Mouse (Mus musculus) forebrain, embryonic 12.5 days (tissue): Measurements from ENCODE around the gene Ptprd. TPM values are rescaled to one million over a fixed set of nuclear protein-coding genes. Genes with fewer than 3 reads are reported as not detected.
"Not testable (repeated sequence)": the region's sequence is repeated elsewhere in the genome, so short reads cannot be mapped to it uniquely, and the experiment has no call there.

Experiments
- ATAC-seq: fragments of 200-750 bp; cut with Nextera tagmentation; 2 replicates; pipeline ENCODE4 v1.8.0; 2017; ENCODE audit warnings: moderate TSS enrichment; ENCODE audit not compliant: low FRiP score
- H3K27ac ChIP-seq: fragments of 300-500 bp; sonication (generic); 2 replicates; pipeline ENCODE4 v1.5.1; 2016; ENCODE audit warnings: mild to moderate bottlenecking
- H3K27me3 ChIP-seq: fragments of 300-500 bp; sonication (generic); 2 replicates; pipeline ENCODE4 v1.6.1; 2016; ENCODE audit warnings: mild to moderate bottlenecking
- H3K36me3 ChIP-seq: fragments of 300-500 bp; sonication (generic); replicated peaks from 2 replicates; pipeline ENCODE4 v1.6.1; 2016; ENCODE audit warnings: mild to moderate bottlenecking
- H3K4me1 ChIP-seq: fragments of 300-500 bp; sonication (generic); 2 replicates; pipeline ENCODE4 v1.6.1; 2016
- H3K4me2 ChIP-seq: fragments of 300-500 bp; sonication (generic); 2 replicates; pipeline ENCODE4 v1.6.1; 2016; ENCODE audit warnings: mild to moderate bottlenecking, moderate library complexity
- H3K4me3 ChIP-seq: fragments of 300-500 bp; sonication (generic); replicated peaks from 2 replicates; pipeline ENCODE4 v1.5.1; 2016; ENCODE audit warnings: mild to moderate bottlenecking
- H3K9ac ChIP-seq: fragments of 300-500 bp; sonication (generic); 2 replicates; pipeline ENCODE4 v1.6.1; 2016; ENCODE audit warnings: mild to moderate bottlenecking
- H3K9me3 ChIP-seq: fragments of 300-500 bp; sonication (generic); 2 replicates; pipeline ENCODE4 v1.6.1; 2016
- WGBS: fragments of 180-500 bp; shearing (Covaris S2); methylation state at CpG from one replicate; pipeline ENCODE4 v1.1.7; 2016; 5-methylcytosine and 5-hydroxymethylcytosine counted together
- polyA plus RNA-seq: library from polyadenylated mRNA; unstranded; fragments of >200 nt; fragmentation: Nextera tagmentation; extraction: Ambion mirVana; gene quantifications from 2 replicates; pipeline ENCODE4 v1.2.1, GENCODE M21; 2016

The Ptprd gene
- polyA plus RNA-seq, 1 experiment from 2014 or later = 52.0 TPM

DNA sequence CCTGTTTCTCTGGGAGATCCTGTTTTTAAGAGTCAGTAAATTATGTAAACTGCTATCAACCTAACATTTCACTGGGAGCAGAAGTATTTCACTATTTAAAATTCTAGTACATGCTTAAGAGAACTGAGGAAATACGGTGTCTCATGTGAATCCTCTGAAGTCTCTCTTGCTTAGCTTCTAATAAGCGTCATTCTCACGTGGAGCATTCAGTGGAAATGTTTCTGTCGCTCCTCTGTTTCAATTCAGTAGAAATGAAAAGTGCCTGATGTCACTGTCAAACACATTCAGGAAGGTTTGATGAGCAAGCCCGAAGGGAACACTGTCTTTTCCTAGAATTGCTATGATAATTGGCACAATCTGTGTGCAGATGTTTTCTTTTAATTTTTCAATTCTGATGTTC lies 350.5 kb downstream of the Ptprd start:
- Histone ChIP-seq H3K4me3 (no peak overlapping the region), H3K4me2 (no peak overlapping the region), H3K9me3 (no peaks in the 10 kb centered on the region), H3K4me1 (no peaks in the 10 kb centered on the region), H3K27me3 (no peaks in the 10 kb centered on the region), H3K9ac (no peak overlapping the region), H3K27ac (no peak overlapping the region), H3K36me3 (no peaks in the 10 kb centered on the region)
- no peak for ATAC-seq
- whole genome bisulfite sequencing = 77% methylated on average over 5 of the region's 5 CpGs

GRCm38 (mm10) chr4:77797391-77797790 lies 414.4 kb downstream of the Ptprd start:
- H3K9ac ChIP-seq, H3K27ac ChIP-seq, H3K36me3 ChIP-seq, ATAC-seq, H3K4me1 ChIP-seq, H3K27me3 ChIP-seq, H3K4me2 ChIP-seq, H3K4me3 ChIP-seq, H3K9me3 ChIP-seq: not testable (repeated sequence)
- 94% methylated on average over 1 of the region's 1 CpGs for WGBS

DNA sequence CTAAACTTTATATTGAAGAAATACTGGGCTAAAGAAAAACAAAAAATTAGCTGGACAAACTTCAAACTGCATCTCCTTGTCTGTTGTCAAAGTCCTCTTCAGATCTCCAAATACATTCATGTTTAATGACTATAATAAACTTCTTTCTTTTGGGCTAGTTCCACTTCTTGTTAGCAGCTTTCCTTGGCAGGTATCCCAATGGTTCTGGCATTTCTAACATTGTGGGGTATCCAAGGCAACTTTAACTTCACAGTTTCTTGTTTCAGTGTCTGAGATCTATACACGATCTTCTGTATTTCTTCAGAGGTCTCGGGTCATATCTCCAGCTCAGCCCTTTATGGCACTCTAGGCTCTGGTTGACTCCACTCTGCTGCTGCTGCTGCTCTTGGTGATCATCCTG lies 434.5 kb downstream of the Ptprd start:
- no peak overlapping the region for H3K4me2 ChIP-seq
- 87% methylated on average over 2 of the region's 2 CpGs for WGBS
- H3K4me3 ChIP-seq = no peak overlapping the region
- H3K36me3 ChIP-seq = no peaks in the 10 kb centered on the region
- H3K9ac ChIP-seq = no peak overlapping the region
- ATAC-seq = no peak
- no peaks in the 10 kb centered on the region for H3K4me1 ChIP-seq
- H3K9me3 ChIP-seq = no peaks in the 10 kb centered on the region
- H3K27me3 ChIP-seq = no peaks in the 10 kb centered on the region
- H3K27ac ChIP-seq = no peak overlapping the region

DNA sequence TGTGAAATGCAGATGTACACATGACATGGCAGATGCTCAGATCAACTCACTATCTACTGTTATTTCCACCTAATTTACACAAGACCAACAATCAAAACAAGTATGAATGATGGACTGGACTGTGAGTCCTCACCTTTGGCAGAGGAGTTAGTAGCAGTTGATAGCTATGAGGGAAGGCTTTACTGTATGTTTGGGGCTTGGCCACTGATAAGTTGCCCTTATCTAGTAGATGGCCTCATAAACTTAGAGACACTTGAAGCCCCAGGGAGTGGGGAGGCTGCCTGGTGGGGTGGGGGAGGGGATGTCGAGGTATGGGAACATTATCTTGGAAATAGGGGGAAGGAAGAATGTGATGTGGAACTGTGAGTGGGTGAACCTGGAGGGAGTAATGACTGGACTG lies 448.0 kb downstream of the Ptprd start:
- no peaks in the 10 kb centered on the region for H3K36me3 ChIP-seq
- no peak overlapping the region for H3K9ac ChIP-seq
- no peak overlapping the region for H3K4me3 ChIP-seq
- no peak overlapping the region for H3K27ac ChIP-seq
- WGBS = 75% methylated on average over 1 of the region's 1 CpGs
- no peaks in the 10 kb centered on the region for H3K9me3 ChIP-seq
- no peaks in the 10 kb centered on the region for H3K4me1 ChIP-seq
- H3K27me3 ChIP-seq = no peaks in the 10 kb centered on the region
- H3K4me2 ChIP-seq = no peak overlapping the region
- ATAC-seq = no peak

GRCm38 (mm10) chr4:77743391-77743790 lies 468.4 kb downstream of the Ptprd start:
- no peak for ATAC-seq
- Histone ChIP-seq H3K9ac (no peak overlapping the region), H3K27me3 (no peaks in the 10 kb centered on the region), H3K9me3 (no peaks in the 10 kb centered on the region), H3K27ac (no peak overlapping the region), H3K4me1 (no peaks in the 10 kb centered on the region), H3K36me3 (no peaks in the 10 kb centered on the region), H3K4me2 (no peak overlapping the region), H3K4me3 (no peak overlapping the region)
- WGBS = 79% methylated on average over 2 of the region's 2 CpGs

- H3K4me1 ChIP-seq = no peaks in the 10 kb centered on the region
- no peak overlapping the region for H3K27ac ChIP-seq
- no peak for ATAC-seq
- no peak overlapping the region for H3K4me2 ChIP-seq
- WGBS = 68% methylated on average over 6 of the region's 6 CpGs
- no peak overlapping the region for H3K4me3 ChIP-seq
- H3K36me3 ChIP-seq = no peaks in the 10 kb centered on the region
- no peaks in the 10 kb centered on the region for H3K27me3 ChIP-seq
- no peaks in the 10 kb centered on the region for H3K9me3 ChIP-seq
- H3K9ac ChIP-seq = no peak overlapping the region
Observed at GRCm38 (mm10) chr4:77721908-77722307, 489.9 kb downstream of the Ptprd start.

DNA sequence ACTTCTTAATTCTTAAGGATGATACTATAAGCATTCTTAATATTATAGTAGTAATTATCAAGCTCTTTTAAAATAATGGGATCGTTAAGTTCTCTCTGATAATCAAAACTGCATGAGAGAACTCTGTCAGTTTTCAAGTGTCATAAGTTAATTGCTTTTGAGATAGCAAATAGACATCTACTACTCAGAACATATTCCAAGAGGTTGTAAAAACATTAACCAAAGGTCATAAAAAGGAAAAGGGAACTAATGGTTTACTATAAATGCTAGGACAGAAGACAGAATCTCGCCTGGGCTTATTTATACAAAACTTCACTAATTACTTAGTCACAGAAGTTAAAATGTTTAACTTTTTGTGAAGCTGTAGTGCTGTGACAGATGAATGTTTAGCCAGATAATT lies 494.0 kb downstream of the Ptprd start:
- Histone ChIP-seq H3K27ac (no peak overlapping the region), H3K4me2 (no peak overlapping the region), H3K27me3 (no peaks in the 10 kb centered on the region), H3K36me3 (no peaks in the 10 kb centered on the region), H3K4me3 (no peak overlapping the region), H3K9ac (no peak overlapping the region), H3K4me1 (no peaks in the 10 kb centered on the region), H3K9me3 (no peaks in the 10 kb centered on the region)
- WGBS = 70% methylated on average over 2 of the region's 2 CpGs
- ATAC-seq = no peak

DNA sequence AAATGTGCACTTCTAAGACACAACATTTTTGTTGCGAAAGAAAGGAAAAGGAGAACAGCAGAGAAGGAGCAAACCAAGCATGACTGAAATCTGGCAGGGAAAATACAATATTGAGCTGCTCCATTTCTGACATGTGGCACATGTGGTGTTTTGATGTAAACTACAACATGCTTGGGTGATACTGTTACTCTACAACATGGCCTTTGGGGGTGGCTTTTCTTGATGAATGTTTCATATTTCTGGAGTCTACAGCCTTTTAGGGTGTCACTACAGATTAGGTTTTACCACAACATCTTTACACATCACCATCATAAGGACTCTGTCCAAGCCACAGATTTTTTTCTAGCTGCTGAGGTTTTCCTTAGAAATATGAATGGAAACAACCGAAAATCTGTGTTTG lies 501.5 kb downstream of the Ptprd start:
- no peak for ATAC-seq

DNA sequence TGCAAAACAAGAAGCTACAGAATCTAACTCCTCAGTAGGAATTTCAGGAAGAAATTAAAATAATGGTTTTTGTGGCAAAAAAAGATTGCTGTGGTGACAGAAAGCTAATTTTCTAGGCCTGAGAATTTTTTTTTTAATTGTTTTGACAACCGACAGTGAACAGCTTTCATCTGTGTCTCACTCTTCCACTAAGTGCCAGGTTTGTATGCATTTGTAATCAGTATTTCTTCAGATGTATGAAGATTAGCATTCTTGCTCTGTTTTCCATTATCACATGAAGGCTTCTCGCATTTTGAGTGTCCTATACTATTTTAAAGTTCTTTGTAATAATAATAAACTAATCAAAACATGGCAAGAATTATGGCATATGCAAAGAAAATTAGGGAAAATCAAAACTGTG lies 513.5 kb downstream of the Ptprd start:
- H3K4me2 ChIP-seq = no peak overlapping the region
- ATAC-seq = no peak
- no peak overlapping the region for H3K9ac ChIP-seq
- H3K4me3 ChIP-seq = no peak overlapping the region
- H3K4me1 ChIP-seq = no peaks in the 10 kb centered on the region
- no peaks in the 10 kb centered on the region for H3K36me3 ChIP-seq
- 61% methylated on average over 2 of the region's 2 CpGs for WGBS
- no peaks in the 10 kb centered on the region for H3K27me3 ChIP-seq
- H3K9me3 ChIP-seq = no peaks in the 10 kb centered on the region
- H3K27ac ChIP-seq = no peak overlapping the region

More for the DNA sequence above, 501.5 kb downstream of the Ptprd start:
- Histone ChIP-seq H3K9me3 (no peaks in the 10 kb centered on the region), H3K4me3 (no peak overlapping the region), H3K4me1 (no peaks in the 10 kb centered on the region), H3K9ac (no peak overlapping the region), H3K4me2 (no peak overlapping the region), H3K27ac (no peak overlapping the region), H3K27me3 (no peaks in the 10 kb centered on the region), H3K36me3 (no peaks in the 10 kb centered on the region)
- WGBS = 81% methylated on average over 2 of the region's 2 CpGs

GRCm38 (mm10) chr4:77675798-77676197 lies 536.0 kb downstream of the Ptprd start:
- WGBS = 68% methylated on average over 1 of the region's 1 CpGs
- Histone ChIP-seq H3K36me3 (no peaks in the 10 kb centered on the region), H3K9me3 (no peaks in the 10 kb centered on the region), H3K4me3 (no peak overlapping the region), H3K4me2 (no peak overlapping the region), H3K9ac (no peak overlapping the region), H3K27me3 (no peaks in the 10 kb centered on the region), H3K4me1 (no peaks in the 10 kb centered on the region), H3K27ac (no peak overlapping the region)
- ATAC-seq = no peak

DNA sequence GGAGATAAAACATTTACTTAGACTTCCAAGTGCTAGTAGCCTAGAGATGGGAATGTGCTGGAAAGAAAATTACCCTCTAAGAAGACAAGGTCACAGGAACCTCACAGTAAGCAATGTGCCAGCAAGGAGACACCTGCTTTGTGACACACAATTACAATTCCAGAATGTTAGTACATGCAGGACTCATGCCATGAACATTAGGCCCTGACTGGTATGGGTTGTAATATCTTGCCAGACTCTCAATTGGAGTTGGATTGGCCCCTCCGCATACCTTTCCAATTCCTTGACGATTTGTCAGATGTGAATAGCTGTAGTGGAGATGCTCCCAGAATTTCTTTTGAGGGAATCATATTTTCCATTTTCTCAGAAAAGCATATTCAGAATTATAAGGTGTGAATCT lies 547.0 kb downstream of the Ptprd start:
- Histone ChIP-seq H3K36me3 (no peaks in the 10 kb centered on the region), H3K27ac (no peak overlapping the region), H3K27me3 (no peaks in the 10 kb centered on the region), H3K4me2 (no peak overlapping the region), H3K9ac (no peak overlapping the region), H3K4me3 (no peak overlapping the region), H3K9me3 (no peaks in the 10 kb centered on the region), H3K4me1 (no peaks in the 10 kb centered on the region)
- ATAC-seq = no peak
- 89% methylated on average over 2 of the region's 2 CpGs for WGBS

GRCm38 (mm10) chr4:77662309-77662708 lies 549.5 kb downstream of the Ptprd start:
- H3K36me3 ChIP-seq = no peaks in the 10 kb centered on the region
- H3K4me2 ChIP-seq = no peak overlapping the region
- H3K4me1 ChIP-seq = no peaks in the 10 kb centered on the region
- no peak overlapping the region for H3K27ac ChIP-seq
- H3K9ac ChIP-seq = no peak overlapping the region
- no peaks in the 10 kb centered on the region for H3K27me3 ChIP-seq
- H3K4me3 ChIP-seq = no peak overlapping the region
- ATAC-seq = no peak
- 92% methylated on average over 1 of the region's 1 CpGs for WGBS
- no peaks in the 10 kb centered on the region for H3K9me3 ChIP-seq

GRCm38 (mm10) chr4:77655669-77656068 lies 556.1 kb downstream of the Ptprd start:
- no peak for ATAC-seq
- Histone ChIP-seq H3K4me2 (no peak overlapping the region), H3K27me3 (no peaks in the 10 kb centered on the region), H3K4me1 (no peaks in the 10 kb centered on the region), H3K9me3 (no peaks in the 10 kb centered on the region), H3K4me3 (no peak overlapping the region), H3K36me3 (no peaks in the 10 kb centered on the region), H3K27ac (no peak overlapping the region), H3K9ac (no peak overlapping the region)
- 91% methylated on average over 1 of the region's 1 CpGs for WGBS
